Mouse (Mus musculus) thymus, postnatal 4 days (tissue): Measurements from ENCODE around the gene Il12rb2.

Source experiments
- DNase-seq: peaks from one replicate; pipeline ENCODE4 v3.0.0; 2021

Il12rb2 gene

DNA sequence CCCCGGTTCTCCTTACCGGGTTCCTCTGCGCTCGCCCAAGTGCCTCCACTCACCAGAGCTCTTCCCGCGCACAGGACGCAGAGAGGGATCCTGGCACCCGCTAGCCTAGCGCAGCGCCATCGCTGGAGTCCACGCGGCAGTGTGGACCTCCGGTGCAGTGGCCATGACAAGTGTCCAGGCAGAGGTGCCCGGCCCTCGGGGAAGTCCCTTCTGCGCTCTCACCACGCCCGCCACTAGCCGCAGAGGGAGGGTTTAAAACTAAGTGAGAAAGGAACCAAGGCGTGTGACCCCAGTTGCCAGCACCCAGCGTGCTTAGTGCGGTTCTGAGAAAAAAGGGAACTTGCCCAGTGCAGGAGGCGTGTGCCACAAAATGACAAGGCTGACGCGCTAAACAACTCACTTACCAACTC is at the start of gene Il12rb2:
TSS of gene Il12rb2 (minus strand) at position 207 of the 410 bp plus-strand sequence.
- DNase-seq = peak; percentile 55

DNA sequence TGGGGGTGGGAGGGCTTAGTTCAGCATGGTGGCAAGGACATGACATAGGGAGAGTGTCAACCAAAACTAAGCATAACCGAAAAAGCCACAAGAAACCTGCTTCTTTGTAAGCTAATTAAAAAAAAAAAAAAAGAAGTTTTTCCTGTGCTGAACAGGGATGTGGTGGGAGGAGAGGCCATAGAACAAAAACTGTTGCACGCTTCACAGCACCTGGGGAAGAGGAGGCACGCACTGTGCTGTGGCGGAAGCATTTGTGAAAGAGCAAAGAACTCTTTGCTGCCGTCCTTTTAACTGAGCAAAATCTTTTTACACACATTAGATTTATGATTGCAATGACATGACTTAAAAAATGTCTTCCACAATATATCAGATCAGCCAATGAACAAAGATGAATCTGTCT is 45.8 kb upstream of the Il12rb2 start:
- peak; percentile 51 for DNase-seq

DNA sequence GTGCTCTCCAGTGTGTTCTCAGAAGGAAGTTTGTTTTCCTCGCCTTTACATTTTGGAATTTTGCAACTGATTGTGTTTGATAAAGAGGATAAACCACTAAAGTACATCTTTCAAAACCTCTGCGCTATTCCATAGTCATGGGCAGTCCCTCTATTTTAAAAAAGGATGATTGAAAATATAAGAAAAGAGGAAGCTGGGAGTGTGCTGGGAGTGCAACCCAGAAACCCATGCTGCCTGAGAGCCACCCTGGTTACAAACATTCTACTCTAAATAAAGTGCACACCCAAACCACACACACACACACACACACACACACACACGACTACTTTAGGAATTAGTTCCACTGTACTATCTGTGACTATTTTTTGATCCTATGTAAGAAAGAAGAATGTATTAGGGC is 40.6 kb upstream of the Il12rb2 start:
- DNase-seq = no peak

- peak; percentile 35 for DNase-seq
Measured at GRCm38 (mm10) chr6:67415276-67415675, 39.3 kb upstream of the Il12rb2 start.

DNA sequence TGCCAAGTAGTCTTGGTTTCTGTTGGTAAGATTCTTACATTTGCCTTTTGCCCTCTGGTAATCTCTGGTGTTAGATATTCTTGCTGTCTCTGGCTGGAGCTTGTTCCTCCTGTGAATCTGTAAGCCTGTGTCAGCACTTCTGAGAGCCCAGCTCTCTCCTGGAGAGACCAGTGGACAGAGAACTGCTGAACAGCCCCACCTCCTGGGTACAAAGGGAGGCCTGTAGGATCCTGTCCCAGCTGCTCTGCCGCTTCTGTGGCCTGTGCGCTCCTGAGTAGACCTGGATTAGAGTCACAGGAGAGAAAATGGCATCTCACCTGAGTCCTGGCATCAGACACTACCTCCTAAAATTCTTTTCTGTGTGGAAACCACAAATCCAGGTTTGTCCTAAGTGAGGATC is 37.4 kb upstream of the Il12rb2 start:
- DNase-seq = no peak

DNA sequence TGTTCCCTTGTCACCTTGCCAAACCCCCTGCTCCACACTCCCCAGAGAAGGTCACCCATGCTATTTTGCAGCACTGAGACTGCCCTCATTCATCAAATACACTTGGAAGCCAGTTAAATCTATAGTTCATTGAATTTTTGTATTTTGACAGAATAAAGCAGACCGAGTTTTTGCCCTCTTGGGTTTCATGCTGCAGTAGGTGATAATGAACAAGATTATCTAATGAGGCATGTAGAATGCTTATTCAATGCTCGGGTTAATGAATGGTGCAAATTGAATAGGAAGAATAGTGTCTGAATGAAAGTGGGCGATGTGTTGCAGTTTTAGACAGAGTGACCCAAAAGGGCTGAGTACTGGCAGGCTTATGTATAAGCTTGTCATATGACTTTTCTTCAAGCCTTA is 29.3 kb upstream of the Il12rb2 start:
- DNase-seq = no peak

DNA sequence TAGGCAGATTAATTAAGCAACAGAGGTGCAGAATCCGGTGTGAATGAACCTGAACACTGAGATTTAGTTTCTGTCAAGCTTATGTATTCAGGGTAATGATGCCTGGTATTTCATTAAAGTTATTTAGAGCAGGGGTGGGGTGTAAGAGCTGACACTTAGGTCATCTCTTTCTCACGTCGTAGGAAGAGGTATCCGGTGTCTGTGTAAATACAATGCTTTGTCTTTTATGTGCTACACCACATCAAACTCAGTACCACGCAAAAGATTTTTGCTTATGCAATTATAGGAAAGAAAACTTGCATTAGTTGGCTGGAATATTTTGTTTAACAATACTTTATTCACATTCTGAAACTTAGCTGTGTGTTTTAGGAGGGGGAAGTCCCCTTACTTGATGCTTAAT is 23.6 kb upstream of the Il12rb2 start:
- DNase-seq = no peak

DNA sequence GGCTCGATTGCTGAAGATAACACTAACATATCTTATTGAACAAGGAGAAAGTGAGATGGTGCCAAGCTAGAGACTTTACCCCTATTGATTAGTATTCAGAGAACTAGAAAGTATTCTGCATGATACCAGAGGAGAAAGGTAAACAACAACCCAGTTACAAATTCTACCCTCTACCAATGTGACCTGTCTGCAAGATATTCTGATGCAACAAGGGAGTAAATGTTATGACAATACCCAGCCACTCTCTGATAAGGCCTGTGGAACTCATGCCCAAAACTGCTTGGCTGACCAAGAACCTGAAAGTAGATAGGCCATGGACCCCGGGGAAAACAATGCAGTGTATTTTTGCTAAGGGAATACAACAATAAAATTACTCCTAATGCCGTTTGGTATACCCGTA is 10.2 kb downstream of the Il12rb2 start:
- DNase-seq = no peak

GRCm38 (mm10) chr6:67348065-67348464 is 27.9 kb downstream of the Il12rb2 start:
- DNase-seq = peak; percentile 64

GRCm38 (mm10) chr6:67339494-67339893 is 36.5 kb downstream of the Il12rb2 start:
- no peak for DNase-seq

GRCm38 (mm10) chr6:67337943-67338342 is 38.0 kb downstream of the Il12rb2 start:
- DNase-seq = no peak

- DNase-seq = no peak
Measured at GRCm38 (mm10) chr6:67323788-67324187, 52.2 kb downstream of the Il12rb2 start.

GRCm38 (mm10) chr6:67318451-67318850 is 57.5 kb downstream of the Il12rb2 start:
- DNase-seq = peak; percentile 87

DNA sequence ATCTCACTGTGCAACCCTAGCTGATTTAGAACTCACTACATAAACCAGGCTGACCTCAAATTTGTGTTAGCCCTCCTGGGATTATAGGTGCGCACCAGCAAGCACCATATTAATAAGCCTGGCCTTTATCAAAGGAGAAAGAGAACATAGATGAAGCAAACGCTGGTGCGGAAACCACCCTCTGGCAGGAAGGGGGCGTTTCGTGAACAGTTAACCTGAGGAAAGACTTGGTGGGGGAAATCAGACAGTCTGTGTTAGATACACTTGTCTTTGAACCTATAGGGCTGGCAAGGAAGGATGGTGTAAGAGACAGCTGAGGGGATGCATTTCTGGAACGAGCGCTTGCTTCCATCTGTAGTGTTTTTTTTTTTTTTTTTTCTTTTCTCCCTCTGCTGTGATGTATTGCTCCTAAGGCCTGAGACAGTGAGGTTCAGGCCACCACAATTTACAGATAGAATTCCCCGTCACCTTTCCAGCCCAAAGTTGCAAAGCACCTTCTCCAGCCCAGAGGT is 58.1 kb downstream of the Il12rb2 start:
- peak; percentile 69 for DNase-seq

DNA sequence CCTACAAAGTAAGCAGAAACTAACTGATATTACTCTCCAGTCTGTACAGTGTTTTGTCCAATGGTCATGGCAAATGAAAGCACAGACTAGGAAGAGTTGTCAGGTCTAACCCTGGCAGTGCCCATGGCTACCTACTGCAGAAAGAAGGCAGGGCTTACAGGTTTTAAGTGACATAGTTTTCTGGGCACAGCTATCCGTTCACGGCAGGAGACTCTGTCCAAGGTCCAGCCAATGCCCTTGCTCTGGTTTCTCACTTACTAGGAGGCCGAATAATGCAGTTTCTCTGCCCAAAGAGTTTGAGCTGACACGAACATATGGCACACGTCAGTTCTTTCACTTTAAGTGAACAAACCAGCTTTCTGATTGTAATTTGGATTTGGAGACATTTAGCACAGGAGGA is 58.9 kb downstream of the Il12rb2 start:
- no peak for DNase-seq

DNA sequence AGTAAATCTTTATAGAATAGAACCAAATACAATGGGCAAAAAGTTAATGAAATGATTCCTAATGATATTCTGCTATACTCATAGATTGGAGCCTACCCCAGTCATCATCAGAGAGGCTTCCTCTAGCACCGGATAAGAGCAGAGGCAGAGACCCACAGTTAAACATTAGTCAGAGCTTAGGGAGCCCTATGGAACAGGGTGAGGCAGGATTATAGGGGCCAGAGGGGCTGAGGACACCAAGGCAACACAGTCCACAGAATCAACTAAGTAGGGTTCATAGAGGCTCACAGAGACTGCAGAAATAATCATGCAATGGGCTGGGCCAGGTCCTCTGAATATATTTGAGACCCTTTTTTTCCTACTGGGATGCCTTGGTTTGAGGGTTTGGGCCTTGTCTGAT is 61.3 kb downstream of the Il12rb2 start:
- DNase-seq = no peak

- no peak for DNase-seq
Measured at GRCm38 (mm10) chr6:67309752-67310151, 66.2 kb downstream of the Il12rb2 start.

GRCm38 (mm10) chr6:67308994-67309393 is 67.0 kb downstream of the Il12rb2 start:
- DNase-seq = no peak

DNA sequence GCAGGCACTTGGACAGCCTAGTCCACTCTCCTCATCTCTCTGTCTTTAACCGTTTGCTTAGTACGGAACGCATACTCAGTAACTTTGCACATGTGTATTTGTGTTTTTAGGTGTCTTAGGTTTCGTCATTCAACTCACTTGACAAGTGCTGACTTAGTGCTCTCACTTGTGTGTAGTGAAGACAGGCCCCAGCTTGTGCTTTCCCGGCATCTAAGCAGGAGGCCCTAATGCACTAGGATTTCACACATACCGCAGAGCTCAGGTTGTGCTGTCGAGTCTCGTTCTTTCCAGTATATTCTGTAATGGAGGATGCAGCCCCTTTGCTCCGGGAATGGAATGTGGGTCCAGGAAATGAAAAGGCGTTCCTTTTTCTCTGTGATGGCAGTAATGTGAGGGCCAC is 72.8 kb downstream of the Il12rb2 start:
- no peak for DNase-seq

DNA sequence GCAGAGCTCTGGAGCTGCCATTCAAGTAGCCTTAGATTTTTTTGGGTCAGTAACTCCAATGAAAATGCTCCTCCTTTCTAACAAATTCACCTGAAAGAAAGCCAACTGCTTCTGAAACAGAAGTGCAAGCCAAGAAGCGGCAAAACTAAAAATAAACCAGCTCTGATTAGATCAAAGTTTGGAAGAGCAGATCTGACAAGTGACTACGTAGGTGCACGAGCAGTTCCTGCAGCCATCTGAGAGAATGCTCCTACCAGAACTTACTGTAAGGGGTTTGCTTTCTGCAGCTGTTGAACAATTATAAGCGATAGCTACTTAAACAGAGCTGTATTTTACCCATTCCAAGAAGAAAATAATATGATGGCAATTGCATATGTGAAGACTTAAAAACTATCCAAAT is 73.5 kb downstream of the Il12rb2 start:
- no peak for DNase-seq

DNA sequence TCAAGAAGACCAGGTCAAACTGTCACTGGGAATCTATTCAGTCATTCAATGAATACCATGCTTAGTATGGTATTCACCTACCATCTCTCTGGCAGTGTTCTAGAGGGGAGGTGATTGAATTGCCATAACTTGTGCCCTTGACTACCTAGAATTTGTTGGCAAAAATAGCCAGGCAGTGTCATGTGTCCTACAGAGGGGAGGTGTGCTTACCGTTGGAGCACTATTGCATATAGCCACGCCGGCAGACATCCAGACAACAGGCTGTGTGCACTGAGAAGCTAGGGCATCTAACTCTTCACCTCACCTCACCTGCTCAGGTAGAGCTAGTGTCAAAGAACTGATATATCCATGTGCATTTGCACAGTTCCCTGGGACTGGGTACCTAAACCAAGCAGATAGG is 74.8 kb downstream of the Il12rb2 start:
- DNase-seq = no peak

GRCm38 (mm10) chr6:67300710-67301163 is 75.3 kb downstream of the Il12rb2 start:
- no peak for DNase-seq

- DNase-seq = no peak
Measured at GRCm38 (mm10) chr6:67300300-67300699, 75.7 kb downstream of the Il12rb2 start.

GRCm38 (mm10) chr6:67298742-67299141 is 77.2 kb downstream of the Il12rb2 start:
- no peak for DNase-seq

GRCm38 (mm10) chr6:67296126-67296525 is 79.9 kb downstream of the Il12rb2 start:
- peak; percentile 61 for DNase-seq
